10 mouse cellular contexts compared by ENCODE assay signal in the genomic region with DNA sequence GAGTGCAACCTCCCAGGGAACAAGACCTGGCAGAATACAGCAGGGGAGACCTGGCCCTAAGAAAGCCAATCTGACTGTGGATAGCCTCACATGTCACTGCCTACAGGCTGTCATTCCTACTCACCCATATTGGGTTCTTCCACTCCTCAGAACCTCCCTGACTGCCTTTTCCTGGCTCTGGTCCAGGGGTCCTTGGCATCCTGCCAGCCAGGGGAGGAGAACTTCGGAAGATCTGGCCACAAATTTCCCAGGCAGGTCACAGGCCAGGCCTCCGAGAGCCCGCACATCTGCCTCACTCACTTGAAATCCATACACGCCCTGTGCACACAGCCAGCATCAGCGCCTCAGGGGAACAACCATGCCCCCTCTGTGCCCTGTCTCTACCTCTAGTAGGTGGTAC. TPM values are rescaled to one million over a fixed set of nuclear protein-coding genes. Genes with fewer than 3 reads are reported as not detected.
DNase-seq lines count a peak whose midpoint lies in the region; ATAC-seq lines count a peak whose summit lies in the region.
"Had no signal": no experiment of that assay in that cellular context is flagged by ENCODE, and none has a peak within 500 bp of the region (broad histone marks: within the 10 kb centered on the region; RNA-seq: fewer than 3 reads in every experiment).

No protein-coding gene starts in this region.

- H3K4me1 ChIP-seq in heart, embryonic 11.5 days (ENCODE audit: control insufficient read depth, insufficient read depth, low read length): peaks cover 10% of the 10 kb centered on the region

- no peak for ATAC-seq in heart, embryonic 11.5 days (replicated peaks; ENCODE audit: insufficient number of reproducible peaks, low FRiP score, low TSS enrichment)

- H3K27ac ChIP-seq in heart, embryonic 11.5 days (ENCODE audit: low read depth, low read length): no peak overlapping the region
- H3K27ac ChIP-seq: embryonic facial prominence, embryonic 15.5 days; hindbrain, embryonic 15.5 days had no signal

- 0 out of 2 replicates have a peak overlapping the region, but pooled peaks have one; percentile 24 for H3K9ac ChIP-seq in heart, embryonic 11.5 days (ENCODE audit: low read depth, low read length)
- H3K9ac ChIP-seq: embryonic facial prominence, embryonic 15.5 days; hindbrain, embryonic 15.5 days had no signal

- no peak for DNase-seq in heart, adult 9 months (ENCODE audit: low spot score in 2 of 2)
- DNase-seq in retina, postnatal 1 day: peak; percentile 72
- DNase-seq in retina, embryonic 14.5 days (ENCODE audit: low spot score): no peak
- DNase-seq in adrenal gland, postnatal 4 days (ENCODE audit: low spot score in 2 of 2): peak; percentile 64 to 72
- peak; percentile 77 to 80 for DNase-seq in lung, postnatal 4 days
- no peak for DNase-seq in spleen, postnatal 14 days (ENCODE audit: low spot score in 2 of 2)
- no peak for DNase-seq in layer of hippocampus, adult 9-10 months (ENCODE audit: low spot score)

- no peaks in the 10 kb centered on the region for H3K27me3 ChIP-seq in heart, embryonic 11.5 days (ENCODE audit: control insufficient read depth, insufficient read depth, low read length)
- H3K27me3 ChIP-seq: embryonic facial prominence, embryonic 15.5 days; hindbrain, embryonic 15.5 days had no signal

- H3K4me2 ChIP-seq in heart, embryonic 11.5 days: no peak overlapping the region
- H3K4me2 ChIP-seq: embryonic facial prominence, embryonic 15.5 days; hindbrain, embryonic 15.5 days had no signal

- 53% methylated on average over 5 of the region's 5 CpGs for WGBS in heart, embryonic 11.5 days (ENCODE audit: insufficient replicate concordance)

- no peaks in the 10 kb centered on the region for H3K9me3 ChIP-seq in heart, embryonic 11.5 days (replicated peaks; ENCODE audit: control insufficient read depth, low read length)
- H3K9me3 ChIP-seq: embryonic facial prominence, embryonic 15.5 days; hindbrain, embryonic 15.5 days had no signal

- no peaks in the 10 kb centered on the region for H3K36me3 ChIP-seq in heart, embryonic 11.5 days (ENCODE audit: control insufficient read depth, insufficient read depth, low read length)
- H3K36me3 ChIP-seq: embryonic facial prominence, embryonic 15.5 days; hindbrain, embryonic 15.5 days had no signal

- H3K4me3 ChIP-seq in heart, embryonic 11.5 days (ENCODE audit: low read depth, low read length): no peak overlapping the region
- H3K4me3 ChIP-seq: embryonic facial prominence, embryonic 15.5 days; hindbrain, embryonic 15.5 days had no signal

RNA-seq across cellular contexts. Expression of gene Msln, which starts 2.7 kb away (rescaled TPM):
- polyA plus RNA-seq in heart, embryonic 11.5 days (2014; fragmentation: Nextera tagmentation; extraction: Ambion mirVana): 3.1 and 3.4 TPM in 2 replicates
- total RNA-seq in adrenal gland, postnatal 4 days (2021): 10 to 100 TPM; 16.3 to 19.1 TPM
- polyA plus RNA-seq: hindbrain, embryonic 15.5 days had no signal

RNA-seq across cellular contexts. Expression of gene Mslnl, which starts 15.6 kb away (rescaled TPM):
- not detected in 2 replicates for polyA plus RNA-seq in heart, embryonic 11.5 days (2014; fragmentation: Nextera tagmentation; extraction: Ambion mirVana)
- not detected for total RNA-seq in adrenal gland, postnatal 4 days (2021)
- polyA plus RNA-seq: hindbrain, embryonic 15.5 days had no signal

RNA-seq across cellular contexts. Expression of gene Narfl, which starts 22.1 kb away (rescaled TPM):
- polyA plus RNA-seq in heart, embryonic 11.5 days (2014; fragmentation: Nextera tagmentation; extraction: Ambion mirVana): 27.9 and 31.8 TPM in 2 replicates
- 10 to 100 TPM; 39.5 to 40.8 TPM for total RNA-seq in adrenal gland, postnatal 4 days (2021)

RNA-seq across cellular contexts. Expression of gene Rpusd1, which starts 24.0 kb away (rescaled TPM):
- polyA plus RNA-seq in heart, embryonic 11.5 days (2014; fragmentation: Nextera tagmentation; extraction: Ambion mirVana): 11.7 and 12.9 TPM in 2 replicates
- 10 to 100 TPM; 16.6 to 18.2 TPM for total RNA-seq in adrenal gland, postnatal 4 days (2021)

RNA-seq across cellular contexts. Expression of gene Chtf18, which starts 24.2 kb away (rescaled TPM):
- polyA plus RNA-seq in heart, embryonic 11.5 days (2014; fragmentation: Nextera tagmentation; extraction: Ambion mirVana): 12.6 and 12.8 TPM in 2 replicates
- total RNA-seq in adrenal gland, postnatal 4 days (2021): 10 to 100 TPM; 16.2 to 17.7 TPM

Comparison
In these comparisons a context has a peak if more than half of its experiments do, and no peak if none do; other contexts are left out.
1. DNase-seq: peak in retina, postnatal 1 day (single experiment), adrenal gland, postnatal 4 days (2 of 2) and lung, postnatal 4 days (2 of 2); none in heart, adult 9 months (0 of 2), retina, embryonic 14.5 days (single experiment), spleen, postnatal 14 days (0 of 2) and layer of hippocampus, adult 9-10 months (single experiment).